Comparison of ENCODE assay signal across 12 mouse cellular contexts in genomic region chr7:56327738-56328137, GRCm38 (mm10).
A peak's percentile ranks its signal among the peaks of the same experiment; 100 is the strongest.
DNase-seq lines count a peak whose midpoint lies in the region; ATAC-seq and TF ChIP-seq lines count a peak whose summit lies in the region.
"Had no signal": no experiment of that assay in that cellular context is flagged by ENCODE, and none has a peak within 500 bp of the region (broad histone marks: within the 10 kb centered on the region; RNA-seq: fewer than 3 reads in every experiment).

No protein-coding gene starts in this region.

- intact Hi-C loops in heart, adult 2 months (cut with DNase I): no loop called here

- H3K4me2 ChIP-seq in lung, embryonic 14.5 days: no peak overlapping the region
- no peak overlapping the region for H3K4me2 ChIP-seq in hindbrain, postnatal 0 days (ENCODE audit: low read depth, low read length)
- H3K4me2 ChIP-seq: heart, embryonic 11.5 days had no signal

- H3K9me3 ChIP-seq in lung, embryonic 14.5 days (ENCODE audit: low read depth, low read length): no peaks in the 10 kb centered on the region
- H3K9me3 ChIP-seq in hindbrain, postnatal 0 days (ENCODE audit: low read length): no peaks in the 10 kb centered on the region

- no peaks in the 10 kb centered on the region for H3K79me2 ChIP-seq in heart, adult 2 months (replicated peaks; ENCODE audit: control insufficient read depth, insufficient read depth, low read length)

- H3K4me3 ChIP-seq in heart, adult 2 months: no peak overlapping the region
- H3K4me3 ChIP-seq in lung, embryonic 14.5 days (ENCODE audit: low read depth, low read length): no peak overlapping the region
- H3K4me3 ChIP-seq in hindbrain, postnatal 0 days (ENCODE audit: low read length): no peak overlapping the region

- peak; percentile 44 for TF ChIP-seq CTCF in heart, adult 2 months (IDR thresholded peaks at IDR 0.05)
- TF ChIP-seq CTCF in lung, embryonic 14.5 days (IDR thresholded peaks at IDR 0.05; ENCODE audit: low read depth): peak; percentile 57
- TF ChIP-seq CTCF in hindbrain, postnatal 0 days (IDR thresholded peaks at IDR 0.05; ENCODE audit: low read depth): peak; percentile 62

- no peak for DNase-seq in heart, adult 2 months
- DNase-seq in heart, adult 9 months (ENCODE audit: low spot score in 2 of 2): no peak
- DNase-seq in lung, embryonic 14.5 days: peak; percentile 13
- no peak for DNase-seq in lung, adult 18-20 months
- DNase-seq in WW6 (ENCODE audit: low read depth, low spot score): peak; percentile 3
- peak; percentile 23 for DNase-seq in hindbrain, postnatal 0 days (ENCODE audit: low spot score)
- DNase-seq in thymus, postnatal 25 days: no peak
- no peak for DNase-seq in layer of hippocampus, postnatal 10 days (ENCODE audit: low spot score in 2 of 2)
- DNase-seq: right cerebral cortex, postnatal 25 days had no signal

- no peak for TF ChIP-seq EP300 in heart, adult 2 months (IDR thresholded peaks at IDR 0.05; ENCODE audit: insufficient read depth, low read depth, low read length)

- H3K4me1 ChIP-seq in heart, adult 2 months (ENCODE audit: control insufficient read depth, insufficient read depth, low read length): no peaks in the 10 kb centered on the region
- H3K4me1 ChIP-seq in lung, embryonic 14.5 days (ENCODE audit: insufficient read depth): no peaks in the 10 kb centered on the region
- no peaks in the 10 kb centered on the region for H3K4me1 ChIP-seq in hindbrain, postnatal 0 days (ENCODE audit: insufficient read depth, low read length)

- H3K36me3 ChIP-seq in heart, adult 2 months (ENCODE audit: control insufficient read depth, insufficient read depth, low read length): no peaks in the 10 kb centered on the region
- H3K36me3 ChIP-seq in lung, embryonic 14.5 days (ENCODE audit: insufficient read depth): no peaks in the 10 kb centered on the region
- H3K36me3 ChIP-seq in hindbrain, postnatal 0 days (ENCODE audit: insufficient read depth, low read length): no peaks in the 10 kb centered on the region

- ATAC-seq in lung, embryonic 14.5 days (ENCODE audit: insufficient read depth): no peak
- no peak for ATAC-seq in hindbrain, postnatal 0 days
- ATAC-seq: midbrain, embryonic 16.5 days had no signal

- TF ChIP-seq POLR2A in heart, adult 2 months (IDR thresholded peaks at IDR 0.05; ENCODE audit: insufficient read depth, low read depth, low read length): no peak

- 36% methylated on average over 4 of the region's 4 CpGs for WGBS in heart, adult 2 months
- WGBS in lung, embryonic 14.5 days: 31% methylated on average over 4 of the region's 4 CpGs
- WGBS in hindbrain, postnatal 0 days: 41% methylated on average over 4 of the region's 4 CpGs

- H3K27me3 ChIP-seq in heart, adult 2 months (ENCODE audit: control insufficient read depth, insufficient read depth, low read length): no peaks in the 10 kb centered on the region
- H3K27me3 ChIP-seq in lung, embryonic 14.5 days (ENCODE audit: insufficient read depth, low read length): no peaks in the 10 kb centered on the region
- H3K27me3 ChIP-seq in hindbrain, postnatal 0 days (ENCODE audit: insufficient read depth, low read length): no peaks in the 10 kb centered on the region

- no peak overlapping the region for H3K27ac ChIP-seq in heart, adult 2 months
- no peak overlapping the region for H3K27ac ChIP-seq in lung, embryonic 14.5 days (ENCODE audit: low read depth)
- H3K27ac ChIP-seq in hindbrain, postnatal 0 days: no peak overlapping the region
- H3K27ac ChIP-seq: liver, embryonic 14.5 days had no signal

- H3K9ac ChIP-seq in heart, adult 2 months (ENCODE audit: low read depth, low read length): no peak overlapping the region
- no peak overlapping the region for H3K9ac ChIP-seq in lung, embryonic 14.5 days
- no peak overlapping the region for H3K9ac ChIP-seq in hindbrain, postnatal 0 days (replicated peaks; ENCODE audit: low read length)
- H3K9ac ChIP-seq: liver, embryonic 14.5 days had no signal

Comparison
In these comparisons a context has a peak if more than half of its experiments do, and no peak if none do; other contexts are left out.
1. DNase-seq: peak in lung, embryonic 14.5 days (single experiment), WW6 (single experiment) and hindbrain, postnatal 0 days (single experiment); none in heart, adult 2 months (0 of 2), heart, adult 9 months (0 of 2), lung, adult 18-20 months (0 of 2), thymus, postnatal 25 days (single experiment) and layer of hippocampus, postnatal 10 days (0 of 2).
2. Peak in every context shown above with its lines, with median percentiles within 50 percentile points of each other: CTCF ChIP-seq.